Mouse (Mus musculus) retina, embryonic 14.5 days (tissue): ENCODE measurements around the gene Fam32a.

Experiments
- DNase-seq: peaks from one replicate; pipeline ENCODE4 v3.0.0-alpha.2; 2015; ENCODE audit warnings: low spot score

Fam32a gene

DNA sequence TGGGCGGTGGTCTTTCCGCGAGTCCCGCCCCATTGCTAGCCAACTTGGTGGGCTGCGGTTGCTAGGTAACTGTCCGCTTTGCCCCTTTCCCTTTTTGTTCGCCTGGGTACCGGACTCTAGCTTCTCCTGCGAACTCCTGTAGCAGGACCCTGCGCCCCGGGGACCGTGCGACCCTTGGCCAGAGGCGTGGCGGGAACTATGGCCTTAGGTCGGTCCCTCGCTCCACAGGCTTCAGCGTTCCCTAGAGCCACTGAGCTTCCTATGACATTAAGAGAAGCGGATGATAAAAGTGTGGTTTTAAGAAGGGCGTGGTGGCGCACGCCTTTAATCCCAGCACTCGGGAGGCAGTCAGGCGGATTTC is 20.9 kb downstream of the Fam32a start:
- no peak for DNase-seq

DNA sequence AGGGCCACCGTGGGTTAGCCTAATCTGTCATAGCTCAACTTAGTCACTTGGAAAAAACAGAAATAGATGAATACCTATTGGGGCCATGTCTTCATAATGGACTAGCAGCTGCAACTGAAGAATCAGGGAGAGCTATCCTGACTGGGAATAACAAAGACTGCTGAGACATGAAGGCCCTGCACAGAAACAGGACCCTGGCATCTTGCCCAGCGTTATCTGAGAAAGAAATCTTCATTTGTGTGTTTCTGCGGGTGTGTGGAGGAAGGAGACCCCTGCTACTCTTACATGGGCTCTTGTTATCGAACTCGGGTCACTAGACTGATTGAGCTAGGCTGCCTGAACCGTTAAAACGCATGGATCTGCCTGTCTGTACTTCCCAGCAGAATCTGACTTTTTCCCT is 21.4 kb downstream of the Fam32a start:
- no peak for DNase-seq

DNA sequence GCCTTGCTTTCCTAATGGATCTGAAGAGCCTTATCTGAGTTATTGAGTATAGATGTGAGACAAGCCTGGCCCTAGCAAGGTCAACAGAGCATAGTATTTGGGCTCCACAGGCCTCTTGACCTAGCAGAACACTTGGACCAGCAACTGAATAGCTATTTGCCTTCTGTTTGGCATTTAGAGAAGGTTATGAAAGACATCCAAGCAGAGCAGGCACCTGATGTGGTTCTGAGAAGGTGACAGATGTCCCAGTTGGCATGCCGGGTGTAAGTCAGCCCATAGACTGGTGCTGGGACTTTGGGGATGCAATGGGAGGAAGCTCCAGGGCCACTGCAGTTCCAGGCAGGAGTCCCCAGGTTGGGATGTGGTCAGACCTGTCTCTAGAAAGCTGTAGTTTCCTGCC is 22.7 kb downstream of the Fam32a start:
- DNase-seq: no peak

DNA sequence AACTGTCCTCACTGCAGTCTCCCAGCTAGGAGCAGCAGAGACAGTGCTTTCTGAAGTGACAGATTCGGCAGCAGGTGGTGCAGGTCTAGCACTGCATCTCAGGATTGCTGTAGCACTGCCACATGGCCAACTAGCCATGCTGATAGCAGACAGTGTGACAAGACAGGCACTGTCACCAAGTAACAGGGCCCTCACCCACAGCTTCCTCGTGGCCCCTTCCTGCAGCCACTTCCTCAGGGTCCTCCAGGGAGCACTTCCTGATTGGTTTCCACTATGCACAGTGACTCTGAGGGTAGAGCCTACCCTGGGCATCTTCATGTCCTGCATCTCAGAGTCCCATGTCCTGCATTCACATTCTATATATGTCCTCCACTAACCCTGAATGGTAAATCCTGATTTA is 25.1 kb downstream of the Fam32a start:
- no peak for DNase-seq

DNA sequence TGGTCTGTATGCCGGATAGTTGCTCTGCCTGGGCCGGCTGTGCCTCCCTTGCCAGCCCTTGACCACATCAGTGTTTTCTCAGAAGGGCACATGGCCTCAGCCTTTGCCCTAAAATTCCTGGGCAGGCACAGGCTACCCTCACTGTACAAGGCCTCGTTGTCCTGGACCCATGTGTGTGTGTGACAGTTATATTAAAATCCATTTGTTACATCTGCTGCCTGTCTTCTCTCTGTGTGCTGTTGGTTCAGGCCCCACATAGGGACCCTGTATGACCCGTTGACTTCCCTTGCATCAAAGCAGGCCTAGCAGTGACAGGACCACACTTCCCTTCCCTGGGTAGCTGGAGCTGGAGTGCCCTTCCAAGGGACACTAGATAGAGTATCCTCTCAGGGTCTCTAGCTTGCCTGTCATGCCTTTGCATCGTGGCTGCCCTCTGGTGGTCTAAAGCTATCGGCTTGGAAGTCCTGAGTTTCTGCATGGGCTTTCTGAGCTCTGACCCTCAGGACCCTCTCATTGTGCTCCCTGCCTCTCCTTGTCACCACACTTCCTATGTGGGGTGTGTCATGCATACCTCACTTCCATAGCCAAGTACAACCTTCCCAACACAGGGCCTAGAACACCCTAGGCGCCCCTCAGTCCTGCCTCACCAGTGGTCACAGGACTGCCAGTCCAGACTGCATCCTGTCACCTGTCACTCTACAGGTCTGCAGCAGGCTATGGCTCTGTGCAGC is 37.8 kb downstream of the Fam32a start:
- DNase-seq: peak; percentile 74

DNA sequence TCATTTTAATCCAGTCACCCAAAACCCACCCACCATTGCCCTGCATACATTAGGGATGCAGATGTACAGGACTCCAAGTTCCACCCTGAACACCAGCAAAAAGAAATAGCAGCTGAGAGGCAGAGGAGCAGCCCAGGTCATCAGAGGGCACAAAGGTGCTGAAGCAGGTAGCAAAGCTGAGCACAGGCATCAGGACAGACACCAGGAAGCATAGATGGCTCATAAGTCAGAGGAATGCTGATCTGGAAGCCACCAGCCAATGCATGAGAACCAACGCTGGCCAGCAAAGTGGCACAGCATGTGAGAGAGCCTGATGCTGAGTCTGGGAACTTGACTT is 38.3 kb downstream of the Fam32a start:
- no peak for DNase-seq

DNA sequence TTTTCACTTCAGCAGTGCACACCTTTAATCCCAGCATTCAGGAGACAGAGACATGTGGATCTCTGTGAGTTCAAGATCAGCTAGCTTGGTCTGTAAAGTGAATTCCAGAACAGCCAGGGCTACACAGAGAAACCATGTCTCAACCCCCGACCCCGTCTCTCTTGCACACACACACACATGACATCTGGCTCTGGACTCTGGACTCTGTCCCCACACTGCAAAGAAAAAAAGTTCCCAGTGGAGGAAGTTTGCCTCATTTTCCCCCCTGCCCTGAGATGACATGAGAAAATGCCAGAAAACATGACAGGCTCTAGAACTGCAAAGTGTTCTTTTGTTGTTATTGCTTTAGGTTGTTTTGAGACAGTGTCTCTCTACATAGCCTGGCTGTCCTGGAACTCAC is 40.3 kb downstream of the Fam32a start:
- DNase-seq: no peak

DNA sequence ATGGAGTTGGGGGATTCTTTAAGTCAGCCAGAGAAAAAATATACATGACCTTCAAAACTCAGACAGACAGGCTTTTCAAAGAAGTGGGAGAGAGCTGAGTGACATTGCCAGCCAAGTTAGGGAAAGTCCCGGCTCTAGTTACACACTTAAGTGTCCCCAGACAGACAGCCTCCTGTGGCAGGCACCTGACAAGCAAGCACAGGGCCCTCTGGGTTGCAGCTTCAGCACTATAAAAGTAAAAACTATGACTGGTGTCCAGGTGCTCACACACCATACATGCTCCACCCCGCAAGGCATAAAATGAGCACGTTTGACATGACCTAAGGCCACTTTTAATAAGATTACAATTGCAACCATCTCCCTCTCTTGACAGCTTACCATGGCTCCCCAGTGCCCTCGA is 41.1 kb downstream of the Fam32a start:
- no peak for DNase-seq

DNA sequence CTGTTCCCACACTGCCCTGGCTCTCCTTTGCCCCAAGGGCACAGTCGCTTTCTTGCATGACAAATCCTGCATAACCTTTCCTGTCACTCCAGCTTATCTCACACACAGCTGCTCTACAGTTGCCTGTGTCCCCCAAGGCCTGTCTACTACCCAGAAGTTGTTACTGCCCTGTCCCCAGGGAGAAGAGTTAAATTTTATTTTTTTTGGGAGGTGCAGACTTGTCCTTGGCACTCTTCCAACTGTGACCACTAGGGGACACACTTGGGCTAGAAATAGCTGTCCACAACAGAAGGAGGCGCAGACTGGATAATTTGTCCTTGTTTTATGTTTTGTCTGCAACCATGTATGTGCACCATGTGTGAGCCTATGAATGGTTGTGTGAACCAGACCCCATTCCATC is 41.5 kb downstream of the Fam32a start:
- peak; percentile 86 for DNase-seq

DNA sequence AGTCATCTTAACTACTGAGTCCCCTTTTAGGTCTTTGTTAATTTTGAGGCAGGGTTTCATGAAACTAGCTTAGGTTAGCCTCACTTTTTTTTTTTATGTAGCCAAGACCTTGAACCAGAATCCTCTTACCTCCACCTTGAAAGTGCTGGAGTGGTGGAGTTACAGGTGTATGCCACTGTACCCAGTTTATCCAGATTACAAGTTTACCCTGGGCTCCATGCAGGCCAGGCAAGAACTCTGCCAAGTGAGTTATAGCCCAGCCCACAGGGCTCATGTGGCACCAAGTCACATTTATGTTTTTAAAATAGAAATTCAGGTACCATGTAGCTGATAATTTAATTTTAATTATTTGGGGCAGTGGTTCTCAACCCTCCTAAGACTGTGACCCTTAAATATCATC is 41.9 kb downstream of the Fam32a start:
- DNase-seq: no peak

DNA sequence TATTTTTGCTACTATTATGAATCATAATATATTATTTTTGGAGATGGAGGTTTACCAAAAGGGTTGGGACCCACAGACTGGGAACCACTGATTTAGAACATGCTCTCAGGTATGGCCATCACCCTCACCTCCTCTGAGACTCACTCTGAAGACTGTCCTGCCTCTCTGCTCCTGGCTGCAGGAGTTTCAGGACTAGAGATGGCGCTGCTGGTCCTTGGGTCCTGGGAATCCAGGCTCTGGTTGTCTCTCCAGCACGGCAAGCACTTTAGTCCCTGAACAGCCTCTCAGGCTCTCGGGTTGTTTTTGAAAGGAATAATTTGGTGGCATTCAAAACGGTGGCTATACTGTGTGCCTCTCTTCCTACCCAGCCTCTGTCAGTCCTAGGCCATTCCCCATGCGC is 42.3 kb downstream of the Fam32a start:
- DNase-seq: no peak

DNA sequence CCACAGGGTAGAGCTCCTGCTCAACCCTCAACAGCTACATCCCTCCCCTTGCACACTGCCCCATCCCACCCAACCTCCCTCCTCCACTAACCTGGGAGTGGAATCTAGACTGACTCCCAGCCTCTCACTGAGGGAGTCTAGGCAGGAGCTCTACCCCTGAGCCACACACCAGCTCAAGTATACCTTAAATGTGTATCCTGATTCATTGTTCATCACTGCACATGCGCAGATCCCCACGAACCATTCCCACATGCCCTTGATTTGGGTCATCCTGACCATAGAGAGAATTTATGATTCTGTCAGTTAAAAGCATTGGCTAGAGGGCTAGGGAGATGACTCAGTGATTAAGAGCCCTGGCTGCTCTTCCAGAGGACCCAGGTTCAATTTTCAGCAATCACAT is 43.2 kb downstream of the Fam32a start:
- no peak for DNase-seq

DNA sequence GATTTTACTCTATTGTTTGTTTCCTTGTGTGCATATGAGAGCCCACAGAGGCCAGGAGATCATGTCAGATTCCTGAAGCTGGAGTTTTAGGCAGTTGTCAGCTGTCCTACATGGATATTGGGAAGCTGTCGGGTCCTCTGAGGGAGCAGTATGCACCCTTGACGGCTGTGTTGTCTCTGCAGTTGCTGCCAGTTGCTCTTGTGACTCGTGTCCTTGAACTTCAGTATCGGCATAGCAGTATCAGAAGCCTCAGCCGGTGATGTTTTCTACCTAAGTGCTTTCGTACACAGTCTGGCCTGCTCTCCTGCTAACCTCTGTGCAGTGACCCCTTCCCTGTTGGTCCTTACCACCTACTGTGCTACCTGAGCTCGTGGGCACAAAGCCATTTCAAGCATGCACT is 43.9 kb downstream of the Fam32a start:
- no peak for DNase-seq

DNA sequence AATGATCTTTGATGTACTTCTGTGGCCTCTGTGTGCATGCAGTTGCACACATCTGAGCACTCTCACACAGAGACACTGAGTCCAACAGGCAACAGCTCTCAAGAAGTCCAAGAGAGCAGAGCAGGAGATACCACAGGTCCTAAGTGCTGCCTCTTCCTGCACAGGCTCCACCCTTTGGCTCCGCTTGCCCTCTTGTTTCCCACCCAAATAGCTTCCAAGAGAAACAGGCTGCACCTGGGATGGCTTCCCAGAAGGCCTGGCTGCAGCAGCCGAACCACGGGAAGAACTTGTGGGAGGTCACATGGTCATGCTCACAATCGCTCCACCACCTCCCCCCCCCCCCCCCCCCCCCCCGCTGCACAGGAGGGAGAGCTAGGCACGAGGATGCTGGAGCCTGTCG is 45.8 kb downstream of the Fam32a start:
- no peak for DNase-seq

DNA sequence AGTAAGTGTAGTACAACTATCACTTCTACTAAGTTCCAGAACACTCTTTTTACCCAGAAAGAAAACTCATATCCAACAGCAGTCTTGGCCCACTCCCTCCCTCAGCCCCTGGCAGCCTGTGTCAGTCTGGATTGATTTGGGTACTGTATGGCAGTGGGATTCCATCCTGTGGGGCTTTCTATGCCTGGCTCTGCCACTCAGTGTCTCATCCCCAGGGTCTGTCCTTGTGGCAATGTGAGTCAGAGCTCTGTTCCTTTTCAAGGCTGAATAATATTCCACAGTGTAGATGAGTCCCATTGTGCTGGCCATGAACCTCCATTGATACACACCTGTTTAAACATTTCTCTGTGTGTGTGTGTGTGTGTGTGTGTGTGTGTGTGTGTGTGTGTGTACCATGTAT is 47.1 kb downstream of the Fam32a start:
- no peak for DNase-seq

DNA sequence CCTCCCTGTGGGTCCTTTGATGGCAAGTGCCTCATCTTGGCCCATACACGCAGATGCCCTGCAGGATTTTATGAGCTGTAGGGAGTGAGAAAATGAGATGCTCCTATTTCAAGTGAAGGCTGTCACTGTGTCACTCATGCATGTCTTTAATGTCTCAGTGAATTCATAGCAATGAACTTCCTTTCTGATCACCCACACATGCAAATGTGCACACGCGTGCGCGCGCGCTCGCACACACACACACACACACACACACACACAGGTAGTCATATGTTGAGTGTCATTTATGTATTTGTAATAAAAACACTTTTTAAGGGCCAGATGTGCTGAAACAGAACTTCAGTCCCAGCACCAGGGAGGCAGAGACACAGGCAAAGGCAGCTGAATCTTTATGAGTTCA is 47.6 kb downstream of the Fam32a start:
- no peak for DNase-seq

DNA sequence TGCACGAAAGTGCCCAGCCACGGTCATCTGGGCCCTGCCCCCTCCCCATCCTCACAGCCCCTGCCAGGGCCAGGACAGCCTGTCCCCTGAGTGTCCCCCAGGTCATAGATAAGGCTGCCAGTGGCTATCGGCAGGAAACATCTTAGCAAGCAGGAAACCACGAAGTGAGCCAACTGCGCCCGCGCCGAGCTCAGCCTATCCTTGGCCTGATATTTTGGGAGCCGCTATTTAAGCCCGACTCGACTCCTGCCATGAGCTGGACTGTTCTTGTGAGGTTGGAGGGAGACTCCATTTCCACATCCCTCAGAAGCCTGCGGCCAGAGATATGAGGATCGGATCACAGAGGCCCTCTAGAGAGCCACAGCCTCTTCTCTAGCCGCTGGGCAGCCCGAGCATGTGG is 48.8 kb downstream of the Fam32a start:
- no peak for DNase-seq

DNA sequence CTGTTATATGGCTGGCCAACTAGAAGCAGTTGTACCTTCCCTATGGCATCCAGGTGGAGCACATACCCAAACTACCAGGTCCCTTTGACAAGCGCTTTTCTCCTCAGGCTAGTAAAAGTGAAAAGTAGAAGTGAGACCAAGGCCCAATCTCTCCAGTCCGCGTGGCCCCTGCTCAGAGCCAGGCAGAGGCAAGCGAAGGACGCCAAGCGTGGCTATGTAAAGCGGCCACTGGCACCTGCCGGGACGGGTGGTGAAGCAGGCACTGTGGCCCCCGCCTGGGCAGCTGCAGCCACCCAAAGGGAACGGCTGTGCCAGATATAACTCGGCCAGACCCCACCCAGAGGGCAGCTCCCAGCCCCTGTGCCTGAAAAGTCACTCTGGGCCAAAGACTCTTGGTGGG is 51.1 kb downstream of the Fam32a start:
- no peak for DNase-seq

DNA sequence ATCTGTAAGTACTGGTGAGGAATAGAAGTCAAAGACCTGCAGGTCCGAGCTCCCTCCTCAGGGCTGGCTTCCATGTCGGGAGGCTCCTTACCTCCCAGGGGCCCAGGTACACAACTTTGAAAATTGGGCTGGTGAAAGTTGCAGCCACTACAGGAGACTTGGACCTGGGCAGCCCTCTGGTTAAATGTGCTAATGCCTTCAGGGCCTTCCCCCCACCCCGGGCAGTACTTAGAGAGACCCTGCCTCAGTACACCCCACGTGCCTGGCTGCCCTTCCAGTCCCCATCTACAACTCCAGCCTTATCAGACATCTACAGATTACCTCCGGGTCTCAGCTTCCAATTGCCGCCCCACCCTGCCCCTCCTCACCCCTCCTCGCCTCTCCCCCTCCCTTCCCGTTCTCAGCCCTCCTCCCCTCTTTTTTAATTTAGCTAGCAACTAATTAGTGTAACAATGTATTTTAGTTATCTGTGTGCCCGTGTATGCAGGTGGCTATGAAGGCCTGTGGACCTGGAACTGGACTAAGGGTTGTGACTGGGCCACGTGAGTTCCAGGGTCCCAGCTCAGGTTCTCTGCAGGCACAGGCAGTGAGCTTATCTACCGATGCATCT is 51.6 kb downstream of the Fam32a start:
- DNase-seq: no peak

DNA sequence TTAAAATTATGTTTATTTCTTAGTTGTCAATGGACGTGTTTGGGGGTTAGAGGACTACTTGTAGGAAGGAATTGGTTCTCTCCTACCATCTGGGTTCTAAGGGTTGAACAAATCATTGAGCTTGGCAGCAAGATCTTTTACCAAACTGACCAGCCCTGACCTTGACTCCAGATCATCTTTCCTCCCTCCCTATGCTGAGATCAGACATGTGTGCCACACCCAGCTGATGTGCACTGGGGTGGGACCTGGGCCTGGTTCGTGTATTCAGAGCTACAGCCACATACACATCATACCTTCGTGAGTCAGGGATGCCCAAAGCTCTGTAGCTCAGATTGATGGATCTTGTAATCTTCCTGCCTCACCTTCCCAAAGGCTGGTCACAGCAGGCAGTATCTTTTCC is 52.2 kb downstream of the Fam32a start:
- DNase-seq: no peak

DNA sequence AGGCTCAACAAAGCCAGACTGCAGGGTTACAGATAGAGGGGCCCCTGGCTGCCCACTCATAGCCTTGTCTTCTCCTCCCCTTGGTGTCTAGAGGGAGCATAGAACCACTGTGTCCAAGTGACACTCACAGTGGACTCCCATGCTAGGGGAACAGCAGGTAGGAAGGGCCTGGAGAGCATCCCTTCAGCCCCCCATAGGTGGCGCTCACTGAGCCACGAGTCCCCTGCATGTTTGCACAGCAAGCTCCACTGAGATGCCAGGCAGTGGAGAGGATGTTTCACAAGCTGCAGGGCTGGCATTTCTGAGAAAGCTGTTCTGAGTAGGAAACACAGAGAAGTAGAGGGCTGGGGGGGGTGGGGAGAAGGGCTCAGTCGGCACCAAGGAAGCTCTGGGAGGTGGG is 52.8 kb downstream of the Fam32a start:
- DNase-seq: peak; percentile 56

DNA sequence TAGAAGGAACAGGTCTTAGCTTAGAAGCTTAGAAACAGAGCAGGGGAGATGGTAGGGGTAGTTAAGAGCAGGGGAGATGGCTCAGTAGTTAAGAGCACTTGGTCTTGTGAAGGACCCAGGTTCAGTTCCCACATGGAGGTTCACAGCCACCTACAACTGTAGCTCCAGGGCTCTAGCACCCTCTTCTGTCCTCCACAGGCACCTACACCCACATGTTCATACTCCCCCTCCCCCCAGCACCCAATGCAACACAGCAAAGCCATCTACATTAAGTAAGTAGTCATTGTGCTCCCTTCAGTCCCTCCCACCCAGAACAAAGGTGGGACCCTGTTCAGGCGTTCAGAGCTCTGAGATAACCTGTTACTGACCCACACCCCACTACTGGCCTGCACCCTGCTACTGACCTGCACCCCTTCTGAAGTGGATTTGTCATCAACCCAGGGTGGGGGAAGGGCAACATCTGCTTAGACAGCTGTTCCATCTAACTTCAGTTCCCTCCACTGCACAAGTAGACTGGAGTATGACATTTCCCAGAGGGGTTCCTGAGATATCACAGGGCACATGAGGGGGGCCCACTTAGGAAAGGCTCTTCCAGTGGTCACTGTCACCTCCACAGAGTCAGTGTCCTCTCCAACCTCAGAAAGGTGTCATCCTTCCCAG is 53.7 kb downstream of the Fam32a start:
- no peak for DNase-seq

DNA sequence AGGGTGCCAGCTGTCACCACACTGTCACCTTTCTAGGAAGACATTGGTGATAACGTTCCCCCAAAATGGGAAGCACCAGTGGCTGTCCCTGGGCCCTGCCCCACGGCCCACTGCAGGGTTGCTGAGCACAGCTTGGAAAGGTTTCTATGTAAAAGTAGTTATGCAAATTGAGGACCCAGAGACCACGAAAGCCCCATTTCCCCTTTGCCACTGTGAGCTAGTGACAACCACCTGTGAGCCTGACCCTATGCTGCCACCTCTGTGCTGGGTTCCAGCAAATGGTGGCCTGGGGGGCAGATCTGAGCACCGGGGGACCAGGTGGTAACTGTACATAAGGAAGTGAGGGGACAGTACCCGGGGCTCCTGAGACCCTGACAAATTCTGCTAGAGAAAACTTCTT is 54.3 kb downstream of the Fam32a start:
- DNase-seq: no peak
